Comparison of ENCODE assay signal across 34 mouse cellular contexts in genomic region chr11:53418048-53418447, GRCm38 (mm10). TPM values are rescaled to one million over a fixed set of nuclear protein-coding genes. Genes with fewer than 3 reads are reported as not detected.
DNase-seq lines count a peak whose midpoint lies in the region; ATAC-seq and TF ChIP-seq lines count a peak whose summit lies in the region.
"Had no signal": no experiment of that assay in that cellular context is flagged by ENCODE, and none has a peak within 500 bp of the region (broad histone marks: within the 10 kb centered on the region; RNA-seq: fewer than 3 reads in every experiment).

No protein-coding gene starts in this region.

- no peak overlapping the region for H3K4me3 ChIP-seq in liver, embryonic 14.5 days (ENCODE audit: insufficient read depth in 1 of 2, low read depth in 2 of 2, low read length in 2 of 2)
- no peak overlapping the region for H3K4me3 ChIP-seq in liver, embryonic 12.5 days
- H3K4me3 ChIP-seq in intestine, postnatal 0 days (ENCODE audit: low read depth, low read length) = no peak overlapping the region
- H3K4me3 ChIP-seq: forebrain, embryonic 10.5 days; forebrain, embryonic 13.5 days; heart, embryonic 12.5 days; heart, embryonic 15.5 days; hindbrain, embryonic 10.5 days; hindbrain, embryonic 13.5 days had no signal

- H3K9me3 ChIP-seq in liver, embryonic 14.5 days (ENCODE audit: control insufficient read depth, low read length) = no peaks in the 10 kb centered on the region
- H3K9me3 ChIP-seq in liver, embryonic 12.5 days (replicated peaks) = no peaks in the 10 kb centered on the region
- no peaks in the 10 kb centered on the region for H3K9me3 ChIP-seq in intestine, postnatal 0 days (ENCODE audit: control insufficient read depth)
- H3K9me3 ChIP-seq: forebrain, embryonic 10.5 days; forebrain, embryonic 13.5 days; heart, embryonic 12.5 days; heart, embryonic 15.5 days; hindbrain, embryonic 10.5 days; hindbrain, embryonic 13.5 days had no signal

- peak; percentile 85 for DNase-seq in heart, adult 11 months
- no peak for DNase-seq in heart, adult 8-10 months (ENCODE audit: low spot score)
- DNase-seq in liver, embryonic 14.5 days (ENCODE audit: low read depth in 3 of 3, low spot score in 3 of 3) = no peak
- DNase-seq in yolk sac, embryonic 10.5 days (ENCODE audit: low spot score) = peak; percentile 48
- DNase-seq in urinary bladder, adult 18-20 months (ENCODE audit: low spot score in 2 of 2) = no peak
- DNase-seq: adrenal gland, adult 8-10 months; adrenal gland, postnatal 25 days; cerebellum, adult 11-12 months; cerebellum, adult 8-10 months; cerebellum, postnatal 10 days; cerebellum, postnatal 36 days; embryo, embryonic 11 days; gastrocnemius, postnatal 10 days; gastrocnemius, postnatal 36 days; heart, postnatal 10 days; heart, postnatal 36 days had no signal

- no peak for TF ChIP-seq CTCF in liver, embryonic 14.5 days (IDR thresholded peaks at IDR 0.05; ENCODE audit: low read depth)
- TF ChIP-seq CTCF in intestine, postnatal 0 days (IDR thresholded peaks at IDR 0.05; ENCODE audit: low read depth) = no peak

- H3K9ac ChIP-seq in liver, embryonic 14.5 days (replicated peaks) = no peak overlapping the region
- H3K9ac ChIP-seq in liver, embryonic 12.5 days = no peak overlapping the region
- no peak overlapping the region for H3K9ac ChIP-seq in intestine, postnatal 0 days (ENCODE audit: low read depth, low read length)
- H3K9ac ChIP-seq: forebrain, embryonic 13.5 days; heart, embryonic 12.5 days; heart, embryonic 15.5 days; hindbrain, embryonic 13.5 days had no signal

- no peak for TF ChIP-seq EP300 in liver, embryonic 14.5 days (IDR thresholded peaks at IDR 0.05; ENCODE audit: low read depth)

- no peak overlapping the region for H3K27ac ChIP-seq in liver, embryonic 14.5 days
- no peak overlapping the region for H3K27ac ChIP-seq in liver, embryonic 12.5 days
- H3K27ac ChIP-seq in intestine, postnatal 0 days (ENCODE audit: low read depth, low read length) = peak overlapping the region; percentile 82
- H3K27ac ChIP-seq: forebrain, embryonic 10.5 days; forebrain, embryonic 13.5 days; heart, embryonic 15.5 days; hindbrain, embryonic 10.5 days; hindbrain, embryonic 13.5 days had no signal

- H3K27me3 ChIP-seq in liver, embryonic 14.5 days (ENCODE audit: control insufficient read depth, insufficient read depth, low read length) = no peaks in the 10 kb centered on the region
- no peaks in the 10 kb centered on the region for H3K27me3 ChIP-seq in liver, embryonic 12.5 days (replicated peaks)
- no peaks in the 10 kb centered on the region for H3K27me3 ChIP-seq in intestine, postnatal 0 days (replicated peaks; ENCODE audit: control insufficient read depth, insufficient read depth, low read length)
- H3K27me3 ChIP-seq: forebrain, embryonic 13.5 days; heart, embryonic 12.5 days; heart, embryonic 15.5 days; hindbrain, embryonic 13.5 days had no signal

- no peaks in the 10 kb centered on the region for H3K4me1 ChIP-seq in liver, embryonic 14.5 days (replicated peaks; ENCODE audit: control insufficient read depth in 2 of 2, insufficient read depth in 2 of 2, low read length in 1 of 2)
- H3K4me1 ChIP-seq in liver, embryonic 12.5 days = no peaks in the 10 kb centered on the region
- no peaks in the 10 kb centered on the region; the same call in 1 of the 2 replicates for H3K4me1 ChIP-seq in intestine, postnatal 0 days (replicated peaks; ENCODE audit: control insufficient read depth, insufficient read depth, low read length)
- H3K4me1 ChIP-seq: forebrain, embryonic 10.5 days; forebrain, embryonic 13.5 days; heart, embryonic 15.5 days; hindbrain, embryonic 10.5 days; hindbrain, embryonic 13.5 days had no signal

- H3K4me2 ChIP-seq in liver, embryonic 14.5 days (ENCODE audit: low read depth) = no peak overlapping the region
- H3K4me2 ChIP-seq in liver, embryonic 12.5 days = no peak overlapping the region
- H3K4me2 ChIP-seq in intestine, postnatal 0 days (replicated peaks; ENCODE audit: low read depth) = no peak overlapping the region
- H3K4me2 ChIP-seq: forebrain, embryonic 13.5 days; heart, embryonic 12.5 days; heart, embryonic 15.5 days; hindbrain, embryonic 13.5 days had no signal

- peaks cover 15% of the 10 kb centered on the region for H3K36me3 ChIP-seq in liver, embryonic 14.5 days (replicated peaks; ENCODE audit: control insufficient read depth, insufficient read depth, low read depth)
- peaks cover 70% of the 10 kb centered on the region for H3K36me3 ChIP-seq in liver, embryonic 12.5 days
- H3K36me3 ChIP-seq in intestine, postnatal 0 days (ENCODE audit: control insufficient read depth, insufficient read depth) = peaks cover 34% of the 10 kb centered on the region

- ATAC-seq in liver, embryonic 14.5 days (ENCODE audit: insufficient read depth) = 0 out of 2 replicates have a peak, but pooled peaks have one; percentile 31
- no peak for ATAC-seq in liver, embryonic 12.5 days
- ATAC-seq in intestine, postnatal 0 days = peak; percentile 85
- ATAC-seq in inflammation-experienced regulatory T-cells, adult 6 months = no peak
- ATAC-seq: activated CD4-positive, CD25-positive, alpha-beta regulatory T cell, adult 4 months; forebrain, embryonic 13.5 days; forebrain, embryonic 16.5 days had no signal

RNA-seq across cellular contexts. Expression of gene Leap2, which starts 4.9 kb away (rescaled TPM):
- not detected for total RNA-seq in heart, adult 8-10 months (2022)
- 11.6 and 16.3 TPM in 2 replicates for polyA plus RNA-seq in liver, embryonic 14.5 days (2012; rRNA removed)
- 40.7 and 42.7 TPM in 2 replicates for polyA plus RNA-seq in liver, embryonic 14.5 days (2014; fragmentation: Nextera tagmentation; extraction: Ambion mirVana)
- polyA plus RNA-seq in liver, embryonic 12.5 days (2016; fragmentation: Nextera tagmentation; extraction: Ambion mirVana) = 5.3 and 5.4 TPM in 2 replicates
- 1,325 and 1,459 TPM in 2 replicates for polyA plus RNA-seq in intestine, postnatal 0 days (2015; fragmentation: Nextera tagmentation; extraction: Ambion mirVana)
- polyA plus RNA-seq in inflammation-experienced regulatory T-cells, adult 6 months (2017; shearing (Covaris generic)) = under 1 TPM in 2 of 3 experiments, not detected in 1; 0.67 to 0.96 TPM
- total RNA-seq: adrenal gland, adult 8-10 months; adrenal gland, postnatal 25 days; ES-E14; gastrocnemius, adult 18-20 months; gastrocnemius, postnatal 10 days; gastrocnemius, postnatal 36 days; granulocyte monocyte progenitor cell, adult 5-6 weeks; heart, postnatal 10 days; heart, postnatal 36 days had no signal
- polyA plus RNA-seq: activated CD4-positive, CD25-positive, alpha-beta regulatory T cell, adult 4 months; brain, embryonic 14.5 days; cortical plate, adult 2 months; embryonic facial prominence, embryonic 11.5 days; embryonic facial prominence, embryonic 14.5 days; forebrain, embryonic 10.5 days; forebrain, embryonic 13.5 days; forebrain, embryonic 16.5 days; heart, embryonic 12.5 days; hindbrain, embryonic 10.5 days; hindbrain, embryonic 13.5 days had no signal

RNA-seq across cellular contexts. Expression of gene Uqcrq, which starts 12.6 kb away (rescaled TPM):
- total RNA-seq in heart, adult 8-10 months (2022) = 1,000 to 10,000 TPM; 2,591 to 2,839 (median 2,740) TPM
- polyA plus RNA-seq in liver, embryonic 14.5 days (2012; rRNA removed) = 117 and 237 TPM in 2 replicates
- 631 and 677 TPM in 2 replicates for polyA plus RNA-seq in liver, embryonic 14.5 days (2014; fragmentation: Nextera tagmentation; extraction: Ambion mirVana)
- 641 and 664 TPM in 2 replicates for polyA plus RNA-seq in liver, embryonic 12.5 days (2016; fragmentation: Nextera tagmentation; extraction: Ambion mirVana)
- 2,040 and 2,166 TPM in 2 replicates for polyA plus RNA-seq in intestine, postnatal 0 days (2015; fragmentation: Nextera tagmentation; extraction: Ambion mirVana)
- 100 to 1,000 TPM; 384 to 446 (median 387) TPM for polyA plus RNA-seq in inflammation-experienced regulatory T-cells, adult 6 months (2017; shearing (Covaris generic))

RNA-seq across cellular contexts. Expression of gene Gdf9, which starts 12.8 kb away (rescaled TPM):
- under 1 TPM; 0.14 to 0.44 (median 0.29) TPM for total RNA-seq in heart, adult 8-10 months (2022)
- polyA plus RNA-seq in liver, embryonic 14.5 days (2012; rRNA removed) = 0.12 and 0.24 TPM in 2 replicates
- 0.25 and 0.41 TPM in 2 replicates for polyA plus RNA-seq in liver, embryonic 14.5 days (2014; fragmentation: Nextera tagmentation; extraction: Ambion mirVana)
- polyA plus RNA-seq in liver, embryonic 12.5 days (2016; fragmentation: Nextera tagmentation; extraction: Ambion mirVana) = 0.21 and 0.33 TPM in 2 replicates
- polyA plus RNA-seq in intestine, postnatal 0 days (2015; fragmentation: Nextera tagmentation; extraction: Ambion mirVana) = 5.5 and 5.6 TPM in 2 replicates
- not detected for polyA plus RNA-seq in inflammation-experienced regulatory T-cells, adult 6 months (2017; shearing (Covaris generic))

RNA-seq across cellular contexts. Expression of gene Gm10447, which starts 38.9 kb away (rescaled TPM):
- total RNA-seq in heart, adult 8-10 months (2022) = not detected
- 0.15 and 0.19 TPM in 2 replicates for polyA plus RNA-seq in liver, embryonic 14.5 days (2012; rRNA removed)
- not detected in 2 replicates for polyA plus RNA-seq in liver, embryonic 14.5 days (2014; fragmentation: Nextera tagmentation; extraction: Ambion mirVana)
- polyA plus RNA-seq in liver, embryonic 12.5 days (2016; fragmentation: Nextera tagmentation; extraction: Ambion mirVana) = 0.05 and 0.10 TPM in 2 replicates
- 0.12 and 0.23 TPM in 2 replicates for polyA plus RNA-seq in intestine, postnatal 0 days (2015; fragmentation: Nextera tagmentation; extraction: Ambion mirVana)
- polyA plus RNA-seq in inflammation-experienced regulatory T-cells, adult 6 months (2017; shearing (Covaris generic)) = not detected
- total RNA-seq: ES-E14; gastrocnemius, adult 18-20 months; gastrocnemius, postnatal 10 days; gastrocnemius, postnatal 36 days; granulocyte monocyte progenitor cell, adult 5-6 weeks; heart, postnatal 36 days had no signal
- polyA plus RNA-seq: brain, embryonic 14.5 days; embryonic facial prominence, embryonic 11.5 days; embryonic facial prominence, embryonic 14.5 days; forebrain, embryonic 10.5 days; forebrain, embryonic 13.5 days; forebrain, embryonic 16.5 days; heart, embryonic 15.5 days; hindbrain, embryonic 10.5 days had no signal

RNA-seq across cellular contexts. Expression of gene Shroom1, which starts 39.0 kb away (rescaled TPM):
- under 1 TPM; 0.57 to 0.82 (median 0.73) TPM for total RNA-seq in heart, adult 8-10 months (2022)
- 1.5 and 1.7 TPM in 2 replicates for polyA plus RNA-seq in liver, embryonic 14.5 days (2012; rRNA removed)
- 1.6 and 1.7 TPM in 2 replicates for polyA plus RNA-seq in liver, embryonic 14.5 days (2014; fragmentation: Nextera tagmentation; extraction: Ambion mirVana)
- 1.9 and 2.0 TPM in 2 replicates for polyA plus RNA-seq in liver, embryonic 12.5 days (2016; fragmentation: Nextera tagmentation; extraction: Ambion mirVana)
- polyA plus RNA-seq in intestine, postnatal 0 days (2015; fragmentation: Nextera tagmentation; extraction: Ambion mirVana) = 3.0 and 3.7 TPM in 2 replicates
- under 1 TPM in 1 of 3 experiments, not detected in 2; 0.10 TPM for polyA plus RNA-seq in inflammation-experienced regulatory T-cells, adult 6 months (2017; shearing (Covaris generic))
- total RNA-seq: granulocyte monocyte progenitor cell, adult 5-6 weeks had no signal

Comparison
In these comparisons a context has a peak if more than half of its experiments do, and no peak if none do; other contexts are left out.
1. DNase-seq: peak in heart, adult 11 months (single experiment) and yolk sac, embryonic 10.5 days (single experiment); none in heart, adult 8-10 months (single experiment), liver, embryonic 14.5 days (0 of 3) and urinary bladder, adult 18-20 months (0 of 2).
2. ATAC-seq: peak in liver, embryonic 14.5 days (single experiment) and intestine, postnatal 0 days (single experiment); none in liver, embryonic 12.5 days (single experiment) and inflammation-experienced regulatory T-cells, adult 6 months (single experiment).
3. RNA of gene Leap2, which starts 4.9 kb away (polyA plus RNA-seq): 1,325 to 1,459 TPM in intestine, postnatal 0 days; 11.6 to 42.7 TPM in liver, embryonic 14.5 days, 5.3 to 5.4 TPM in liver, embryonic 12.5 days and 0.67 to 0.96 TPM in inflammation-experienced regulatory T-cells, adult 6 months; every median in the first group is over 10 times any median in the second.